Mouse (Mus musculus): ENCODE measurements around the gene Terb1. TPM values are rescaled to one million over a fixed set of nuclear protein-coding genes. Genes with fewer than 3 reads are reported as not detected.

Terb1 gene
- polyA plus RNA-seq (2016; fragmentation: Nextera tagmentation; extraction: Ambion mirVana) = 0.20 and 0.32 TPM in 2 replicates

GRCm38 (mm10) chr8:104509061-104510006, at the start of gene Terb1:
Terb1 (minus strand) TSS chr8:104509910.
- Histone ChIP-seq H3K27me3 (peaks cover 10% of the 10 kb centered on the region; the same call in 1 of the 2 replicates), H3K9ac (replicated peaks) (peak within 1 kb of the TSS; percentile 69), H3K4me3 (peak within 1 kb of the TSS; percentile 59), H3K9me3 (no peaks in the 10 kb centered on the region), H3K4me2 (replicated peaks) (peak within 1 kb of the TSS; percentile 100), H3K36me3 (peaks cover 19% of the 10 kb centered on the region), H3K27ac (replicated peaks) (no peak within 1 kb of the TSS), H3K4me1 (peaks cover 12% of the 10 kb centered on the region)
- 2% methylated on average over 63 of the region's 64 CpGs for WGBS
- ATAC-seq (ENCODE audit: low FRiP score, low read depth) = peak; percentile 77

GRCm38 (mm10) chr8:104557226-104557625, 47.5 kb upstream of the Terb1 start:
- Histone ChIP-seq H3K36me3 (no peaks in the 10 kb centered on the region), H3K27ac (replicated peaks) (no peak overlapping the region), H3K9me3 (no peaks in the 10 kb centered on the region), H3K4me2 (replicated peaks) (no peak overlapping the region), H3K9ac (replicated peaks) (no peak overlapping the region), H3K4me3 (no peak overlapping the region), H3K4me1 (no peaks in the 10 kb centered on the region), H3K27me3 (no peaks in the 10 kb centered on the region)
- no peak for ATAC-seq (ENCODE audit: low FRiP score, low read depth)
- WGBS = 84% methylated on average over 7 of the region's 7 CpGs

- Histone ChIP-seq H3K4me2 (replicated peaks) (no peak overlapping the region), H3K4me1 (no peaks in the 10 kb centered on the region), H3K9me3 (no peaks in the 10 kb centered on the region), H3K9ac (replicated peaks) (no peak overlapping the region), H3K36me3 (no peaks in the 10 kb centered on the region), H3K27ac (replicated peaks) (no peak overlapping the region), H3K27me3 (no peaks in the 10 kb centered on the region), H3K4me3 (no peak overlapping the region)
- no peak for ATAC-seq (ENCODE audit: low FRiP score, low read depth)
- 94% methylated on average over 4 of the region's 4 CpGs for WGBS
Observed at GRCm38 (mm10) chr8:104555191-104555590, 45.5 kb upstream of the Terb1 start.

GRCm38 (mm10) chr8:104543440-104544045, 33.8 kb upstream of the Terb1 start:
- ATAC-seq (ENCODE audit: low FRiP score, low read depth) = no peak
- peaks cover 16% of the 10 kb centered on the region; the same call in 1 of the 2 replicates for H3K4me1 ChIP-seq
- WGBS = 89% methylated on average over 8 of the region's 8 CpGs
- H3K36me3 ChIP-seq = no peaks in the 10 kb centered on the region
- peaks cover 60% of the 10 kb centered on the region for H3K27me3 ChIP-seq
- H3K9me3 ChIP-seq = no peaks in the 10 kb centered on the region
- no peak overlapping the region for H3K4me2 ChIP-seq (replicated peaks)
- no peak overlapping the region for H3K27ac ChIP-seq (replicated peaks)
- H3K4me3 ChIP-seq = no peak overlapping the region
- H3K9ac ChIP-seq (replicated peaks) = no peak overlapping the region

GRCm38 (mm10) chr8:104542160-104542559, 32.5 kb upstream of the Terb1 start:
- H3K36me3 ChIP-seq = no peaks in the 10 kb centered on the region
- no peaks in the 10 kb centered on the region for H3K9me3 ChIP-seq
- H3K4me3 ChIP-seq = no peak overlapping the region
- no peak for ATAC-seq (ENCODE audit: low FRiP score, low read depth)
- H3K4me1 ChIP-seq = peaks cover 16% of the 10 kb centered on the region; the same call in 1 of the 2 replicates
- H3K27me3 ChIP-seq = peaks cover 72% of the 10 kb centered on the region
- H3K27ac ChIP-seq (replicated peaks) = no peak overlapping the region
- WGBS = 13% methylated on average over 11 of the region's 11 CpGs
- no peak overlapping the region for H3K4me2 ChIP-seq (replicated peaks)
- H3K9ac ChIP-seq (replicated peaks) = no peak overlapping the region

- no peaks in the 10 kb centered on the region for H3K9me3 ChIP-seq
- peak overlapping the region; percentile 92 for H3K4me2 ChIP-seq (replicated peaks)
- H3K27ac ChIP-seq (replicated peaks) = no peak overlapping the region
- peak overlapping the region; percentile 52 for H3K4me3 ChIP-seq
- H3K27me3 ChIP-seq = peaks cover 72% of the 10 kb centered on the region
- no peaks in the 10 kb centered on the region for H3K36me3 ChIP-seq
- ATAC-seq (ENCODE audit: low FRiP score, low read depth) = no peak
- peak overlapping the region; percentile 58; the same call in 1 of the 2 replicates for H3K9ac ChIP-seq (replicated peaks)
- peaks cover 16% of the 10 kb centered on the region; the same call in 1 of the 2 replicates for H3K4me1 ChIP-seq
- 15% methylated on average over 8 of the region's 8 CpGs for WGBS
Observed at GRCm38 (mm10) chr8:104541515-104541880, 31.8 kb upstream of the Terb1 start.

GRCm38 (mm10) chr8:104540710-104541514, 31.2 kb upstream of the Terb1 start:
- H3K9me3 ChIP-seq = no peaks in the 10 kb centered on the region
- no peaks in the 10 kb centered on the region for H3K36me3 ChIP-seq
- H3K4me1 ChIP-seq = peaks cover 16% of the 10 kb centered on the region; the same call in 1 of the 2 replicates
- peak overlapping the region; percentile 52 for H3K4me3 ChIP-seq
- peak overlapping the region; percentile 58 for H3K9ac ChIP-seq (replicated peaks)
- ATAC-seq (ENCODE audit: low FRiP score, low read depth) = peak; percentile 51; the same call in 1 of the 2 replicates
- peak overlapping the region; percentile 92 for H3K4me2 ChIP-seq (replicated peaks)
- peaks cover 72% of the 10 kb centered on the region for H3K27me3 ChIP-seq
- under 1% methylated on average over 76 of the region's 76 CpGs for WGBS
- no peak overlapping the region for H3K27ac ChIP-seq (replicated peaks)

GRCm38 (mm10) chr8:104540238-104540637, 30.5 kb upstream of the Terb1 start:
- Histone ChIP-seq H3K4me2 (replicated peaks) (peak overlapping the region; percentile 92), H3K4me3 (peak overlapping the region; percentile 52), H3K36me3 (no peaks in the 10 kb centered on the region), H3K4me1 (peaks cover 18% of the 10 kb centered on the region; the same call in 1 of the 2 replicates), H3K27ac (replicated peaks) (no peak overlapping the region), H3K27me3 (peaks cover 76% of the 10 kb centered on the region), H3K9me3 (no peaks in the 10 kb centered on the region), H3K9ac (replicated peaks) (peak overlapping the region; percentile 58; the same call in 1 of the 2 replicates)
- WGBS = 40% methylated on average over 7 of the region's 7 CpGs
- ATAC-seq (ENCODE audit: low FRiP score, low read depth) = no peak

GRCm38 (mm10) chr8:104539566-104539965, 29.9 kb upstream of the Terb1 start:
- Histone ChIP-seq H3K27me3 (peaks cover 77% of the 10 kb centered on the region), H3K4me1 (peaks cover 24% of the 10 kb centered on the region), H3K4me3 (no peak overlapping the region), H3K36me3 (no peaks in the 10 kb centered on the region), H3K9ac (replicated peaks) (no peak overlapping the region), H3K27ac (replicated peaks) (no peak overlapping the region), H3K4me2 (replicated peaks) (no peak overlapping the region), H3K9me3 (no peaks in the 10 kb centered on the region)
- no peak for ATAC-seq (ENCODE audit: low FRiP score, low read depth)
- WGBS = 93% methylated on average over 2 of the region's 2 CpGs

- H3K27me3 ChIP-seq = peaks cover 71% of the 10 kb centered on the region
- no peak overlapping the region for H3K9ac ChIP-seq (replicated peaks)
Observed at GRCm38 (mm10) chr8:104538896-104539295, 29.2 kb upstream of the Terb1 start.

GRCm38 (mm10) chr8:104536028-104536427, 26.3 kb upstream of the Terb1 start:
- no peak for ATAC-seq (ENCODE audit: low FRiP score, low read depth)
- no peak overlapping the region for H3K4me3 ChIP-seq
- H3K4me1 ChIP-seq = peaks cover 26% of the 10 kb centered on the region
- 0 out of 2 replicates have a peak, but pooled peaks cover 3% of the 10 kb centered on the region for H3K36me3 ChIP-seq
- H3K9ac ChIP-seq (replicated peaks) = no peak overlapping the region
- 82% methylated on average over 4 of the region's 4 CpGs for WGBS
- H3K4me2 ChIP-seq (replicated peaks) = no peak overlapping the region
- no peak overlapping the region for H3K27ac ChIP-seq (replicated peaks)
- no peaks in the 10 kb centered on the region for H3K9me3 ChIP-seq
- peaks cover 42% of the 10 kb centered on the region for H3K27me3 ChIP-seq

More at GRCm38 (mm10) chr8:104538896-104539295, 29.2 kb upstream of the Terb1 start:
- Histone ChIP-seq H3K4me1 (peaks cover 24% of the 10 kb centered on the region), H3K27ac (replicated peaks) (no peak overlapping the region), H3K9me3 (no peaks in the 10 kb centered on the region), H3K36me3 (no peaks in the 10 kb centered on the region), H3K4me3 (no peak overlapping the region), H3K4me2 (replicated peaks) (no peak overlapping the region)
- no peak for ATAC-seq (ENCODE audit: low FRiP score, low read depth)
- 91% methylated on average over 4 of the region's 4 CpGs for WGBS

Data from midbrain, embryonic 12.5 days (tissue).